Mouse (Mus musculus): ENCODE measurements at regions not wholly inside any gene's neighbourhood (a gene's known extent, or its start where the extent isn't known, plus 50 kb on each side); places are given as distances from the start of the nearest gene placed in this dataset.
"Not testable (repeated sequence)": the region's sequence is repeated elsewhere in the genome, so short reads cannot be mapped to it uniquely, and the experiment has no call there.

DNA sequence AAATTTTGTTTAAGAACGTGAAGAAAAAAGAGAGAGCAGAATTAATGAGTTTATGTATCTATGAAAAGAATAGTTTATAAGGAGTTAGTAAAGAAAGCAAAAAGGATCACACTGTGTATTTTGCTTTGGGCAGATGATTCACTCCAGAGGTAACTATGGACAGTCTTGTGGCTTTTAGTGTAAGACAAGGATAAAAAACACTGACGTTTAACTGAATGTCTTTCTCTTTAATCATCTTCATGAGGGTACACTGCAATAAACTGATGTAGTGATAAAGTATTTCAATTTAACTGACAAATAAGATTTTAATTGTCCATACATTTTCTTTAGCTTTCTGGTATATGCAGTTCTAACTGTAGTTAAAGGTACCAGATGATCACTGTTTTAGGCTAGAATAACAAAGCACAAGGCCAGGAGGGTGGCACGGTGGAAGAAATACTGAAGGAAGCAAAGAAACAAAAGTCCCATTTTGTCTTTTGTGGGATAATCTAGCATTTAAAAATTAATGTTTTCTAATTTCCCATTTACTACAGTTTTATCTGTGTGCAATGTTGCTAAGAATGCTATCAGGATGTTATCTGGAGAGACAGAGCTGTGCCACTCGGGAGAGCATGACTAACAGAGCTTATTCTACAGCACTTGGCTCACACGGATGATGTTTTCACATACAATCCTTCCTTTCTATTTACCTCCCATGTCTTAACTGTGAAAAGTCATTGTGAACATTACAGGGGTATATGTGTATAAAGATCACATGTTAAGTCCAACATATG is 232.4 kb upstream of the Tusc1 start:
- no peak for DNase-seq

DNA sequence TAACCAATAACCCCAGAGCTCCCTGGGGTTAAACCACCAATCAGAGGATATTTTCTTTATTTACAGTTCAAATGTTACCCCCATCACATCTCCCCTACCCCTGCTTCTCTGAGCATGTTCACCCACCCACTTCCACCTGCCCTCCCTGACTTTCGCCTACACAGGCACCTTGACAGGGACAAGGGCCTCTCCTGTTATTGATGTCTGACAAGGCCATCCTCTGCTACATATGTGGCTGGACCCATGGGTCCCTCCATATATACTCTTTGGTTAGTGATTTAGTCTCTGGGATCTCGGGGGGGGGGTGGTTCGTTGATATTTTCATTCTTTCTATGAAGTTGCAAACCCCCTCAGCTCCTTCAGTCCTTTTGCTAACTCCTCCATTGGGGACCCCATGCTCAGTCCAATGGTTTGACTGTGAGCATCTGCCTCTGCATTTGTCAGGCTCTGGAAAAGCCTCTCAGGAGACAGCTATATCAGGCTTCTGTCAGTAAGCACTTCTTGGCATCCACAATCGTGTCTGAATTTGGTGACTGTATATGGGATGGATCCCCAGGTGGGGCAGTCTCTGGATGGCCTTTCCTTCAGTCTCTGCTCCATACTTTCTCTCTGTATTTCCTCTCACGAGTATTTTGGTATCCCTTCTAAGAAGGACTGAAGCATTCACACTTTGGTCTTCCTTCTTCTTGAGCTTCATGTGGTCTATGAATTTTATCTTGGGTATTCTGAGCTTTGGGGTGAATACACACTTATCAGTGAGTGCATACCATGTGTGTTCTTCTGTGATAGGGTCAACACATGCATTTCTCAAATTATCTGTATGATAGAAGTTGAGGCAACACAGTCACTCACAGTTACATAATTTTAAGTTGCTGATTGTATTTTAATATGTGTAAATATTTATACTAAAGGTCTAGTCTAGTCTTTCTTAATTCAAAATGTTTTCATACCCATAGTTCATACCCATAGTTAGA is 220.8 kb upstream of the Tusc1 start:
- no peak for DNase-seq

DNA sequence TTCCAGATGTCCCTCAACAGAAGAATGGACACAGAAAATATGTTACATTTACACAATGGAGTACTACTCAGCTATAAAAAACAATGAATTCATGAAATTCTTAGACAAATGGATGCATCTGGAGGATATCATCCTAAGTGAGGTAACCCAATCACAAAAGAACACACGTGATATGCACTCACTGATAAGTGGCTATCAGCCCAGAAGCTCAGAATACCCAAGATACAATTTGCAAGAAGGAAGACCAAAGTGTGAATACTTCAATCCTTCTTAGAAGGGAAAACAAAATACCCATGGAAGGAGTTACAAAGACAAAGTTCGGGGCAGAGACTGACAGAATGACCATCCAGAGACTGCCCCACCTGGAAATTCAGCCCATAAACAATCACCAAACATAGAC is 219.9 kb upstream of the Tusc1 start:
- DNase-seq: not testable (repeated sequence)

DNA sequence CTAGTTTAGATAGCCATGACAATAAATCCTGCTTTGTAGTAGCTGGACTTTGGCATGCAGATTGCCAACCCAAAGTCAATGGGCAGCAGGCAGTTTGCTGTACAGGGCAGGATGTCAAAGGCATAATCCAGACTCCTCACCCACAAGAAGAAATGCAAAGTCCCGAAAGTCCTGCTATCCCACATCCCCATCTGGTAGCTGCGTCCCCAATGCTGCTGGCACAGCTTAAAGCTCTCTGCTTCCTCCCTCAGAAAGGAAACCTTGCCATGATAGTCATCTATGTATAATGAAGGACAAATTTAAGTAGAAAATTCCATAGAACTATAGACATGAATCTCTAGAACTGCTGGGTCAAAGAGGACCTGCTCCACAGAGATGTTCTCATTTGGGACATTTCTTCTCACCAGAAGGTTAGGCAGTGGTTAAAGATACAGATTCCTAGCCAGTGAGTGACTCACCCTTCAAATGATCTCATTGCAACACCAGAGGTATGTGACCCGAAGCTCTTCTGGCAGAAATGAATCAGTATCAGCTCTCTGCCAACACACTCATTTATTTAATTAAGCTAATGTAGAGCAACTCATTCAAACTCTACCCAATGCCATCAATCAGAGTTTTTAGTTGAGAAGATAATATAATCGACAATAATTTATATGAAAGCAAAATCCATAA is 217.3 kb upstream of the Tusc1 start:
- no peak for DNase-seq

DNA sequence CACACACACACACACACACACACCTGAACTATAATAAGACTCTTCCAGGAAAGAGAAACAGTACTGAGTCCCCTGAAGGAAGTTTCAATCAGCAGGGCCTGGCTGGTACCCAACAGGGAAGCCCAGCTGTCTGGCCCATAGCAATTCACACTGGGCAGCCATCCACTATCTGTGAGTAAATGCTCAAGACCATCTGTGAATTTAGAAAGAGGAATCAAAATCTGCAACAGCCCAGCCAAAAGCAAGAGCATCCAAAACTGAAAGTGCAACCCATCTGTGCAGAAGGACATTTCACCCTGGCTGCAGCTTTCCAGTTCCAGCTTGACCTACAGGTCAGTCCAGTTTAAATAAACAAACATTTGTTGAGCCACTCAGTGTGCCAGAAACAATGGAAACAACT is 215.8 kb upstream of the Tusc1 start:
- DNase-seq: peak; percentile 46

DNA sequence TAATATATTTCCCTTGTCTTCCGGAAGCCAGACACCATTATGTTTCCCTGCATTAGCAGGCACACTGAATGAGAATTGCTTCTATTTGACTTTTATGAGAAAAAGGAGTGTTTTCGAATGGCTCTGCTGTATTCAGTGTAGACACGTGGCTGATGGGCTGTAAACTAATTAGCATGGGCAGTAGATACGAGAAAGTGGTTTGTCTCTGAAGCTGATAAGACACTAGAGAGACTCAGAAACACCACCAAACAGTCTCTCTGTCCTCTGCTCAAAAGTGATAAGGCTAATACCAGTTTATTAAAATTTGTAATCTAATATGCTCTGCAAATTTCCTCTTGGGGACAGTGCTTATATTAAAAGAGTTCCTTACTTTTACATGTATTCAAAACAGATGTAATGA is 205.3 kb upstream of the Tusc1 start:
- no peak for DNase-seq

DNA sequence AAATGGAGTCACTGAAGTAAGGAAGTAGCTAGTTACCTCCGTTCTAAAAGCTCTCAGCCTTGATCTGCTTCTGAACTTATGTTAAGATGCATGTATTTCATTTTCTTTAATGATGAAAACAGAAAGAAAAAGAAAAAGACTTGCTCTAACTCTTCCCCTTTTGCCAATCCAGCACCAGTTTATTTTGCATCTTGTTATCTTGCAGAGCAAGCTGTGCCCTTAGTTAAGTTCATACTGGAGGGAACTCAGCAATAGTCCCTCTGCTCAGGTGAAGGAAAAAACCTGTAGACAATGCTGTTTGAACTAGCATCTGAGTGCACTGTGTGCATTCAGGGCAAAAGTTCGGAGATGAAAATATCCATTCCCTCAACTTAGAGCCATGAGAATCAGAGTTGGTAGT is 192.1 kb upstream of the Tusc1 start:
- DNase-seq: no peak

DNA sequence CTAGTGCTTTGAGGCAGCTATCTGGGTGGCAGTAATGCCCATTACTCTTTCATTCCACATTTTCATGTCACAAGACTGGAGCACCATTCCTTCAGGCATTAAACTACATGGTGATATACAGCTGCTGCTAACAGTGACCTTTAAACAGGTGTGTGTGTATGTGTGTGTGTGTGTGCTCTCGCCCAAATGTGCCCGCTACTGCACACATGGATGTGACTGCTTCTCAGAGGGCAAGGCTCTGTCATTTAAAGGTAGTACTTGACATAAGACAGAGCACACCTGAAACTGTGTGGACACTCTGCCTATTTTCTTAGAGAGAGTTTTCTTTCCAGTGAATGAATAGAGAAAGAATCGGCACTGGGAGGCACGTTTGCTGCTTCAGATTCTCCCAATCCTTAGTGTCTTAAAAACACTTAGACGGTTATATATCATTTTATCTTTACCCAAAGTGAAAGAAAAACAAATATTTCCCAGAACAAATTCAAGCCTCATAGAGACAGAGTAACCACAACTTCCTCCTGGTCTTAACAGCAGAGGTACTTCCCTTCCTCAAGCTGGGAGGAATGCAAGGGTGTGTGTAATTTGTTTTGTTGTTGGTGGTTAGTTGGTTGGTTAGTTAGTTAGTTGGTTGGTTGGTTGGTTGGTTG is 185.3 kb upstream of the Tusc1 start:
- DNase-seq: no peak

DNA sequence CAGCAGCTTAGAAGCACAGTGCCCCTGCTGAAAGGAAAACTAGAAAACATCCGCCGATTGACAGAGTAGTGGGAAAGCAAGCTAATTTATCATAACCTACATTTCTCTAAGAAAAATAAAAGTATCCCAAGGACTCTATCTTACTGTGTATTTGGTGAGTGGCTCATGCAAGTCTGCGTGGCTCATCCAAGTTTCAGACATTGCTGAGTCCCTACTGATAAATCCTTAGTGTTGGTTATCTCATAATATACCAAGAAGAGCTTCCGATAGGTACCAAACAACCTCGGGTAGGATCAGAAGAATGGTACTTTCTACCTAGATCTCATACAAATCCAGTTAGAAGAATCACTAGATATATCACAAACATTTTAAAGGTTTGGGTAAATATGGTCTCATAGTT is 183.6 kb upstream of the Tusc1 start:
- no peak for DNase-seq

DNA sequence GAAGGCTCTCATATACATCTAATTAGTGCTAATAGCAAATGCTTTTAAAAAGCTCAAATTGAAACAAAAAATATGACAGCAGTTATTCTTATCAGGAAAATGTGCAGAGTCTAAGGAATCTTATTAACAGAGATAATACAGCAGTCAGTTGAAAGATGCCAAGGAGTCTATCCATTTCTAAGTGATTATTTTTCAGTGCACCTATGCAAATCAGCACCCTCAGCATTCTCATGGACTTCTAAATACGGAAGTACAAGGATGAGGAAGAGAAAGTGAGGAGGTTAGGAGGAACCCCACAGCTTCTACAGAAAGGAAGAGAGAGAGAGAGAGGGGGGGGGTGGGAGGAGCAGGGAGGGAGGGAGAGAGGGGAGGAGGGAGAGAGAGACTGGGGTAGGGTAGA is 175.5 kb upstream of the Tusc1 start:
- DNase-seq: no peak

DNA sequence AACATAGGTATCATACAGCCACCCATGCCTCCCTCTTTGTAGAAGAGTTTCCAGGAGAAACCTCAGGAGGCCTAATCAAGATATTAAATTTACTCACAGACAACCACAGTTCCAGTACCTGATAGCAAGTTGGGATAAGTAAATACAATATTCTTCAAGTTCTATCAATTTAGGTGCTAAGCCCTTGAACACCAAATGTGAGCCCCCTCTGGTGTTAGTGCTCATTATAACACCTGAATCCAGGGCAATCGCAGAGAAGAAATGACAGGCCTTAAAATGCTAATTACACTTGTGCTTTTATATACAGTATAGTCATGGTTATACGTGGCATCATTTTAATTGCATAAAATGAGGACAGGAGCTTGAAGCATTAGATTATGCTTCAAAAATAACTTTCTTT is 161.6 kb upstream of the Tusc1 start:
- no peak for DNase-seq

DNA sequence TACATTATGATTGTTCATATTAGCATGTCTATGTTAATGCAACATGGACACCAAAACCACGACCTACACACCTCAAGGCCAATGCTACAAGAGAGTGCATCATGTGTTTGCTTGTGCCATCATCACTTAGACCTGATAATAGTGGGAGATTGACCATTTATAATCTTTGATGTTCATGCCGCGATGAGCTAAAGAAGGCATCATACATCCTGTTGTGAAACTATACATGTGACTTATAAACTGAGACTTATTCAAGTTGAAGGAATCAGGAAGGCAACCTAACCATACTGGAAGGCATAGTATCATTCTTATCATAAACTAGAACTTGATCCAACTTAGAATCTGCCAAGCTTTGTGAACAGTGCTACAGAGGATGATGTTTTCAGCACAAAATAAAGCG is 159.0 kb upstream of the Tusc1 start:
- no peak for DNase-seq

DNA sequence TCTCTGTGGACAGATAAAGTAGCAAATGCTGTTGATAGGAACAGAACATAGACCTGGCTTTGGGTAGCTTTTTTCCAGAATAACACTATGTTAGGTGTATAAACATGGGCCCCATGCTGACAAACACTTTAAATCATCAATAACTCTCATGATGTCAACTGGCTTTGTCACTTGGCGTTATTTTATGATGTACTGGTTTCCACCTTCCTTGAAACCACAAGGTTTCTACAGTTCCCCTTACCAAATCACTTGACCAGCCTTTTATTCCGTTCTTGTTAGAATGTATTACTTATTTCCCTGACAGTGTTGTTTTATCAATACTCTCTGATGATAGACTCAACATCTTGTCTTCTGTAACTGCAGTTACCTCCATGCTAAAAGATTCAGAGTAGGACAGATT is 158.6 kb upstream of the Tusc1 start:
- DNase-seq: no peak

DNA sequence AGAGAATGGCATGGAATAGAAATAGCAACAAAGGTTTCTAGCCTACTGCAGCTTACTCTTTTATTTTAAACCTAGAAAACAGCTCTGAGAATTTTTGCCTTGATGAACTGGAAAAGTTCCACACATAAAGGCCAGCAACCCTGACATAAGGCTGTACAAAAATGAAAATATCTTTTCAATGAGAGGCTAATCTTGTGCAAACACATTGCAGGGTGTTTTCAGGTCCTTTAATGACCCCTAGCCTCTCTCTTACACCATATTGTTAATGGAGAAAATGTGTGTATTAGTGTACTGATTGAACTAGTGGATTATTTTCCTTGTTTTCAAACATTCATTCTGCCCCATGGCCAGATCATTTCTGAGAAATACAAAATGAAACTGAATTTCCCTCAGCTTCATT is 158.0 kb upstream of the Tusc1 start:
- no peak for DNase-seq

DNA sequence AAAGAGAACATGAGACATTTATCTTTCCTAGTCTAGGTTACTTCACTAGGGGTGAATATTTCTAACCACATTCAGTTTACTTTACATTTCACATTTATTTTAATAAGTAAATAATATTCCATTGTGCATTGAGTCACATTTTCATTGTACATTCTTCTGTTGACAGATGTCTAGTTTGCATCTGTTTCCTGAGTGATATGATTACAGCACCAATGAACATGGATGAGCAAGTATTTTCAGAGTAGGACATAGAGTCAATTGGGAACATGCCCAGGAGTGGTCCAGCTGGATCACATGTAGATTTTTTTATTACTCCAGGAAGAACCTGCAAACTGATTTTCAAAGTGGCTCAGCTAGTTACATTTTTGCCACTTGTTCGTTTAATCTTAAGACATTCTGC is 153.3 kb upstream of the Tusc1 start:
- DNase-seq: no peak

DNA sequence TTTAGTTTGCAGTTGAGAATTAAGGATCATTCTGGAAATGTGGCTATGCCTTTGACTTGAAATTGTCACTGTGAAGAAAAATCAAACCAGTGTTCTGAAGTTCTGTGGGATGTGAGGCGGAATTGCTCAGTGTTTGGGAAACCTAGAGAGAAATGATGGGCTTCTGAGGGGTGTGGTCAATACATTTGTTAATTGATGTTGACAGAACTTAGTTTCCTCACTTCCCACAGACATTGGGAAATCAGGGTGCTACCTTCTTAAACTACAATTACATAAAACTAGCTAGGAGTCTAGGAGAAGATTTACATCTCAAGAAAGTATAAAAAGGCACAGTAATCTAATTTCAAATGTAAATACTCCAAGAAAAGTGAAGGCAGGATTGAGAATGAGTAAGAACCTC is 151.1 kb upstream of the Tusc1 start:
- no peak for DNase-seq

DNA sequence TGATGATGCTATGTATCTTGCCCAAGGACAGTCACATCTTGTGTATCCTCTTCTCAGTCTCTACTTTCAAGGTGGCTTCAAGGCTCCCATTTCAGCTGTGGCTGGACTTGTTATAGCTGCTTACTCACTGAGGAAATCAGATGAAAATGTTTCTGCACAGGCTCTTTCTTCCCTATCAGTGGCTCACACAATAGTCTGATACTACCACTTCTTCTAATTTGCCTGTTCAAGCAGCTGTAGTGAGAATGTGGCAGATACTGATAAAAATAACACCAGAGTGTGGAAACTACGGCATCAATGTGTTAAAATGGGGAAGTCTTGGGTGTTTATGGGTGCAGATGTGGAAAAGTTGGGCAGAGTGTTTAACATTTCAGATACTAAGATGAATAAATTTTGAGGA is 145.9 kb upstream of the Tusc1 start:
- no peak for DNase-seq

DNA sequence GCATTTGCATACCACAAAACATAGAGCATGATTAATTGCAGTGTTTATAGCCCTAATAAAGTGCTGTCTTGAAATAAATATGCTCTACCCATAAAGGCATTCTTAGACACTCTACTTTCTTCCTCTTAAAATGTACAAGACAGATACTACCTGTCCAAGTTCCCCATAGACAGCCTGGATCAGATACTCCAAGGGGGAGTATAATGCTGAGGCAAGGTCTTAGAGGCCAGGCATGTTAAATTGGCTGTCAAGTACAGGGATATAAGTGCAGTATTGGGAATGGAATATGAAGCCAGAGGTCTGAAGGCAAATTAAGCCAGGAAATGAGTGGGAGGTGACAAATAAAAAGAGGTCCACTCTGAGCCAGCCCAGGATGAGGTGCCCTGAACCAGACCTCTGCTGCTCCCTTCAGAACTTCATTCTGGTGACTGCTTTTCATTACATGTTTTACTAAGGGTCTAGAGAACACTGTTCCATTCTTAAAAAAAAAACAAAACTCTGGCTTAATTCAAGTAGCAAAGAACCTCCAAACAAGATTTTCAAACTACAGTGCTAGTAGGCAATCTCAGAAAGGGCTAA is 142.0 kb upstream of the Tusc1 start:
- no peak for DNase-seq

DNA sequence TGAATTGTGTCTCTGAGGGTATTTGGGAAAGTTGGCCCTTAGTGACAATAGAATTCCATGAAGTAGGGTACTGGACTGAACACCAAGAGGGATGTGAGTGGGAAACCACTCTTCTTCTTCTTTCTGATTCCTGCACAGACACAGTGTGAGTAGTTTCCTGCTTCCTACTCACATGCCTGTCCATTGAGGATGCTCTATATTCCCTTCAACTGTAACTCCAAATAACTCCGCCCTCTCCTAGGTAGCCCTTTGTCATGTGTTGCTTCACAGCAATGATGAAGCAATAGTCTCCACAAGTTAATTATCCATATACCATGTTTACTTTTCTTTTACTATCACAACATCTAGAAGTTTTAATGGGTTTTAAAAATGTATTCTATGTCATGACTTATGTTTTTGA is 132.7 kb upstream of the Tusc1 start:
- no peak for DNase-seq

DNA sequence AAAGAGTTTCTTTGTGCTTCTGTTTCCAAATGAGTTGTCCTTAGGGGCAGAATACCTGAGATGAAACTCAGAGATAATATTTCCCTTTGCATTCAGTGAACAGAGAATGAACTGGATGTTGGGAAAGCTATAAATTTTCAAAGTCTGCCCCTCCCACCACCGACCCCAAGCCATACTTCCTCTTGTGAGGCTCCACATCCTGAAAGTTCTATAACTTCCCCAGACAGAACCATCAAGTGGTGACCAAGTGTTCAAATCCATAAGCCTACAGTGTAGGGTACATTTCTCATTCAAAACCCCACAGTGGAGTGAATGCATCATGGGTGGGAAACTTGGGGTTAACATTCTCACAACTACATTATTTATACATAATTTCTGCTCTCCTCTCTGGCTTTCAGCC is 132.1 kb upstream of the Tusc1 start:
- DNase-seq: no peak

DNA sequence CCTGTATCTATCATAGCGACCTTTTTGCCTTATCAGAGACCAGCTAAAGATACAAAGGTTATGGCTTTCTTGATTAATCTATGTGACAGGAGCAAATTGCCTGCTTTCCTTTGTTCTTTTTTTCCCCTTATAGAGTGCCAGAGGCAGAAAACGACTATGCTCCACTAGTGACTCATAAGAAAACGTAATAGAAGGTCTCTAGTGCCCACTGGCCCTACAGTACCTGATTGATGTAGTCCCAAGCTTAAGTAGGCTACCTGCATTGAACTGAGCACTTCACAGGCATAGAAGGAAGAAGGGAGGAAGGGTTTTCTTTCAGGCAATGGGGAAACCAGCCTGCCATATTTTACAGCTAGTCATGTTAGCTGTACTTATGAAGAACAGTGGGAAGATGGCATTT is 116.0 kb upstream of the Tusc1 start:
- no peak for DNase-seq

DNA sequence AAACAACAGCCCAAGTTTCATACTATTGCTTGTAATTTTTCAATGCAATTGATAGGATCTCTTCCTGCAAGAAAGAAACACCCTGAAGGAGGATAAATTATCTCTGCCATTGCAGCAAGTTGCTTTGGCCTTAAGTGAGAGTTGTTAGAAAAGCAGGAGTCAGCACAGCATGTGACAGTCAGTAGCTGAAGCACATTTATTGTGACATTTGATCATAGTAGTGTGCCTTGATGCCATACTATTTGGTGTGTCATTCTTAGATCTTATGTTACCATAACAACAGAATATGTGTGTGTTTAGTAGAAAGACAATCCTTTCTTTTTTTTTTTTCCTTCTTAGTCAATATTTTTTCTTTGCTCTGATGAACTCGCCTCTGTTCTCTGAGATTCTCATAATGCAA is 115.5 kb upstream of the Tusc1 start:
- no peak for DNase-seq

DNA sequence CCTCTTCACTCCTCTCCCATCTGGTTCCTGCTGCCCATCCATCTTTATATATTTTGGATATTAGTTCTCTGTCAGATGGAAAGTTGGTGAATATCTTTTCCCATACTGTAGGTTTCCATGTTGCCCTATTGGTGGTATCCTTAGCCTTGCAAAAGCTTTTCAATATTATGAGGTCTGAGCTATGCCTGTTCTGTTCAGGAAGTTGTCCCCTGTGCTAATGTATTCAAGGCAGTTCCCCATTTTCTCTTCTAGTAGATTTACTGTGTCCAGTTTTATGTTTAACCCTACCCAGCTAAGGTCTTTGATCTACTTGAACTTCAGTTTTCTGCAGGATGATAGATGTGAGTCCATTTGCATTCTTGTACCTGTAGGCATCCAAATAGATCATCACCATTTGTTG is 109.4 kb upstream of the Tusc1 start:
- no peak for DNase-seq

All from lung, postnatal 10 days (tissue).